Mouse (Mus musculus) heart, embryonic 15.5 days (tissue): Measurements from ENCODE around the gene Nek7. TPM values are rescaled to one million over a fixed set of nuclear protein-coding genes. Genes with fewer than 3 reads are reported as not detected.

Experiments used
- ATAC-seq: fragments of 200-750 bp; cut with Nextera tagmentation; replicated peaks from 2 replicates; pipeline ENCODE4 v1.8.0; 2017; ENCODE audit warnings: low read depth, moderate TSS enrichment; ENCODE audit not compliant: insufficient number of reproducible peaks, insufficient read depth, low FRiP score
- H3K27ac ChIP-seq: fragments of 300-500 bp; sonication (generic); 2 replicates; pipeline ENCODE4 v1.5.1; 2015; ENCODE audit warnings: mild to moderate bottlenecking, inconsistent platforms
- H3K27me3 ChIP-seq: fragments of 300-500 bp; sonication (generic); 2 replicates; pipeline ENCODE4 v1.6.1; 2015; ENCODE audit warnings: inconsistent platforms
- H3K36me3 ChIP-seq: fragments of 300-500 bp; sonication (generic); 2 replicates; pipeline ENCODE4 v1.6.1; 2015; ENCODE audit warnings: mild to moderate bottlenecking, inconsistent platforms
- H3K4me1 ChIP-seq: fragments of 300-500 bp; sonication (generic); replicated peaks from 2 replicates; pipeline ENCODE4 v1.6.1; 2015; ENCODE audit warnings: inconsistent platforms
- H3K4me2 ChIP-seq: fragments of 300-500 bp; sonication (generic); 2 replicates; pipeline ENCODE4 v1.6.1; 2015; ENCODE audit warnings: inconsistent platforms, mild to moderate bottlenecking, moderate library complexity
- H3K4me3 ChIP-seq: fragments of 300-500 bp; sonication (generic); 2 replicates; pipeline ENCODE4 v1.5.1; 2015; ENCODE audit warnings: mild to moderate bottlenecking, inconsistent platforms
- H3K9ac ChIP-seq: fragments of 300-500 bp; sonication (generic); 2 replicates; pipeline ENCODE4 v1.6.1; 2015; ENCODE audit warnings: mild to moderate bottlenecking, inconsistent platforms
- H3K9me3 ChIP-seq: fragments of 300-500 bp; sonication (generic); replicated peaks from 2 replicates; pipeline ENCODE4 v1.6.1; 2016; ENCODE audit warnings: inconsistent platforms
- WGBS: fragments of 180-500 bp; shearing (Covaris S2); methylation state at CpG from one replicate; pipeline ENCODE4 v1.1.7; 2015; ENCODE audit warnings: mixed read lengths; 5-methylcytosine and 5-hydroxymethylcytosine counted together
- polyA plus RNA-seq: library from polyadenylated mRNA; unstranded; fragments of >200 nt; fragmentation: Nextera tagmentation; extraction: Ambion mirVana; gene quantifications from 2 replicates; pipeline ENCODE4 v1.2.1, GENCODE M21; 2015

The Nek7 gene
- polyA plus RNA-seq, 1 experiment from 2014 or later = 44.4 TPM

- 0 out of 2 replicates have a peak overlapping the region, but pooled peaks have one; percentile 21 for H3K4me2 ChIP-seq
- H3K27ac ChIP-seq = peak overlapping the region; percentile 65
- peaks cover 30% of the 10 kb centered on the region for H3K4me1 ChIP-seq
- no peak overlapping the region for H3K4me3 ChIP-seq
- no peaks in the 10 kb centered on the region for H3K9me3 ChIP-seq
- H3K9ac ChIP-seq = no peak overlapping the region
- ATAC-seq = no peak
- no peaks in the 10 kb centered on the region for H3K27me3 ChIP-seq
- 57% methylated on average over 7 of the region's 7 CpGs for WGBS
- no peaks in the 10 kb centered on the region for H3K36me3 ChIP-seq
Observed at GRCm38 (mm10) chr1:138607862-138608261, 12.1 kb downstream of the Nek7 start.

GRCm38 (mm10) chr1:138606771-138607170 lies 13.2 kb downstream of the Nek7 start:
- Histone ChIP-seq H3K4me2 (no peak overlapping the region), H3K4me3 (no peak overlapping the region), H3K27ac (0 out of 2 replicates have a peak overlapping the region, but pooled peaks have one; percentile 16), H3K4me1 (peaks cover 30% of the 10 kb centered on the region), H3K27me3 (no peaks in the 10 kb centered on the region), H3K9ac (no peak overlapping the region), H3K36me3 (no peaks in the 10 kb centered on the region), H3K9me3 (no peaks in the 10 kb centered on the region)
- WGBS = 56% methylated on average over 8 of the region's 8 CpGs
- ATAC-seq = no peak

- H3K4me2 ChIP-seq = no peak overlapping the region
- no peaks in the 10 kb centered on the region for H3K36me3 ChIP-seq
- WGBS = 50% methylated on average over 2 of the region's 2 CpGs
- no peaks in the 10 kb centered on the region for H3K27me3 ChIP-seq
- no peak overlapping the region for H3K27ac ChIP-seq
- H3K4me1 ChIP-seq = peaks cover 30% of the 10 kb centered on the region
- H3K9me3 ChIP-seq = no peaks in the 10 kb centered on the region
- H3K4me3 ChIP-seq = no peak overlapping the region
- H3K9ac ChIP-seq = no peak overlapping the region
- ATAC-seq = no peak
Observed at GRCm38 (mm10) chr1:138604736-138605135, 15.2 kb downstream of the Nek7 start.

GRCm38 (mm10) chr1:138603974-138604373 lies 16.0 kb downstream of the Nek7 start:
- no peak overlapping the region for H3K4me3 ChIP-seq
- no peaks in the 10 kb centered on the region for H3K27me3 ChIP-seq
- peaks cover 24% of the 10 kb centered on the region for H3K4me1 ChIP-seq
- no peak overlapping the region for H3K27ac ChIP-seq
- no peak overlapping the region for H3K4me2 ChIP-seq
- no peaks in the 10 kb centered on the region for H3K36me3 ChIP-seq
- H3K9me3 ChIP-seq = no peaks in the 10 kb centered on the region
- ATAC-seq = no peak
- 97% methylated on average over 4 of the region's 4 CpGs for WGBS
- H3K9ac ChIP-seq = no peak overlapping the region

- no peak overlapping the region for H3K4me3 ChIP-seq
- no peaks in the 10 kb centered on the region for H3K36me3 ChIP-seq
- H3K27ac ChIP-seq = no peak overlapping the region
- H3K4me1 ChIP-seq = peaks cover 8% of the 10 kb centered on the region; the same call in 1 of the 2 replicates
- no peak overlapping the region for H3K4me2 ChIP-seq
- WGBS = 89% methylated on average over 11 of the region's 11 CpGs
- no peaks in the 10 kb centered on the region for H3K27me3 ChIP-seq
- no peaks in the 10 kb centered on the region for H3K9me3 ChIP-seq
- no peak for ATAC-seq
- H3K9ac ChIP-seq = no peak overlapping the region
Observed at GRCm38 (mm10) chr1:138598087-138598486, 21.9 kb downstream of the Nek7 start.

DNA sequence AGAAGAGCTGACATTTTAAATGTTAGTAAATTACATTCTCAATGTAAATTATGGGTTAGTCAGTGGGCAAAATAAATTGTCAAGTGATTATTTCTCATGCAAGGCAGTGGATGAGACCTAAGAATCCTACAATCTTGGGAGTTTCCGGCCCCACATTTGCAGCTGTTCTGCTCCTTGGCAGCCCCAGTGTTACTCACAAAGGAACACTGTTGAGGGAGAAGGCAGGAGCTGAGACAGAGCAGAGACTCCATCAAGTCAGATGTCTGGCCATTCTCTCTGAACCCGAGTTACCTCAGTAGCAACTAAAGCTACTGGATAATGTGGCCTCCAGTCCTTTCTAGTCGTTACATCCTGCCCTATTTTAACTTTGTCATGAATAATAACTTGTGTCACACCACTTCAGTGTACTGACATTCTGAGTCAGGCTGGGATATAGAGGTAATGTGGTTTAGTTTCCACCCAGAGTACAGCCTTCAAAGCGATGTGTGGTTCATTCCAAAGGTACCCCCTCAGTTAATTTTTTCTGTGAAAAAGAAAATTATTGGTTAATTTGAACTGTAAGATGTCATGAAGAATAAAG lies 23.7 kb downstream of the Nek7 start:
- H3K27ac ChIP-seq = no peak overlapping the region
- H3K27me3 ChIP-seq = no peaks in the 10 kb centered on the region
- 45% methylated on average over 4 of the region's 4 CpGs for WGBS

DNA sequence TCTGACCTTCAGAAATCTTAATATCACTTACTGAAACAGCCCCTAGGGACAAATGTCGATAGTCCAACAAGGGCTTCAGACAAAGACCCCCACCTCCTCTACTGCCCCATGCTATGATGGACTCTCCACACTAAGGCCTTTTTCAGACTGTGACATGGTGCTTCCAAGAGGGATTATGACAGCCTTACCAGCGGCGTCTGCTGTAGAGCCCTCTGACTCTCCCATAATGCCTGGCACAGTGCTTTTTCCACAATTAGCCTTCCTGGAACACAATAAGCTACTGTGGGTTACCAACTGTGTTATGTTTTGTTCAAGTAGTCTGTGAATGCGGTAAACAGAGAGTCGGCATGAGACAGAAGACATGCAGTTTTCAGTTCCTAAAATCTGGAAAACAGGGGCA lies 25.0 kb downstream of the Nek7 start:
- Histone ChIP-seq H3K9me3 (no peaks in the 10 kb centered on the region), H3K9ac (no peak overlapping the region), H3K4me1 (peaks cover 8% of the 10 kb centered on the region; the same call in 1 of the 2 replicates), H3K27me3 (no peaks in the 10 kb centered on the region), H3K4me2 (no peak overlapping the region), H3K27ac (no peak overlapping the region), H3K4me3 (no peak overlapping the region), H3K36me3 (no peaks in the 10 kb centered on the region)
- no peak for ATAC-seq
- 81% methylated on average over 5 of the region's 5 CpGs for WGBS

More for the DNA sequence above, 23.7 kb downstream of the Nek7 start:
- no peak for ATAC-seq
- Histone ChIP-seq H3K4me1 (peaks cover 8% of the 10 kb centered on the region; the same call in 1 of the 2 replicates), H3K9ac (no peak overlapping the region), H3K9me3 (no peaks in the 10 kb centered on the region), H3K36me3 (no peaks in the 10 kb centered on the region), H3K4me3 (no peak overlapping the region), H3K4me2 (no peak overlapping the region)

- no peak overlapping the region for H3K4me3 ChIP-seq
- no peaks in the 10 kb centered on the region for H3K36me3 ChIP-seq
- peaks cover 8% of the 10 kb centered on the region; the same call in 1 of the 2 replicates for H3K4me1 ChIP-seq
- no peak overlapping the region for H3K9ac ChIP-seq
- ATAC-seq = no peak
- 79% methylated on average over 5 of the region's 5 CpGs for WGBS
- no peak overlapping the region for H3K4me2 ChIP-seq
- no peak overlapping the region for H3K27ac ChIP-seq
- no peaks in the 10 kb centered on the region for H3K27me3 ChIP-seq
- H3K9me3 ChIP-seq = no peaks in the 10 kb centered on the region
Observed at GRCm38 (mm10) chr1:138593922-138594321, 26.0 kb downstream of the Nek7 start.

- 75% methylated on average over 4 of the region's 4 CpGs for WGBS
- Histone ChIP-seq H3K36me3 (no peaks in the 10 kb centered on the region), H3K27ac (no peak overlapping the region), H3K4me2 (no peak overlapping the region), H3K27me3 (no peaks in the 10 kb centered on the region), H3K9me3 (no peaks in the 10 kb centered on the region), H3K4me3 (no peak overlapping the region), H3K4me1 (peaks cover 8% of the 10 kb centered on the region; the same call in 1 of the 2 replicates), H3K9ac (no peak overlapping the region)
- no peak for ATAC-seq
Observed at GRCm38 (mm10) chr1:138592466-138592865, 27.5 kb downstream of the Nek7 start.

DNA sequence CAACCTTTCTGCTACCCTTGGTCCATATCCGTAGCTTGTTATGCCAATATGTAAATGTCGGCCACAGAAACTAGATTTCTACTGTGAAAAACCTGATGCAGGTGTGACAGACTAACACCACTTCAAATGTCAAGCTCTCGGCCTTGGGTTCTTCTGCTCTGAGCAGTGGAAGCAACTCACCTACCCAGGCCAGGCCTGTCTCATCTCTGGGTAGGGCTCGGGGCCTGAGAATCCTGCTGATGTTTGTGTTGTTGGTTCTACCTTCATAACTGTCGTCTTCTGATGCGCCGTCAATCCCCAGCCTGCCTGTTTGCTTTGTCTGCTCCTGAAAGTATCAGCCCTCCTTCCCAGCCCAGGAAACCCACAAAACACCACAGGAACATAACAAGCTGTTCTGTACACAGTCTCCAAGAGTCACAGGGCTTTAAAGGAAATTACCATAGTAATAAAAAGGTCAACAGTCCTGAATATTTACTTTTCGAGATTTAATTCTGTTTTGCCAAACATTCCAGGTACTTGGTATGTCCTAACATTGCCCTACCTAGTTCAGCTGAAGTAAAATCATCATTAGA lies 29.4 kb downstream of the Nek7 start:
- H3K27ac ChIP-seq = no peak overlapping the region
- ATAC-seq = no peak
- H3K27me3 ChIP-seq = no peaks in the 10 kb centered on the region
- no peak overlapping the region for H3K9ac ChIP-seq
- no peaks in the 10 kb centered on the region; the same call in 1 of the 2 replicates for H3K4me1 ChIP-seq
- 87% methylated on average over 8 of the region's 8 CpGs for WGBS
- no peak overlapping the region for H3K4me2 ChIP-seq
- no peak overlapping the region for H3K4me3 ChIP-seq
- H3K36me3 ChIP-seq = no peaks in the 10 kb centered on the region
- no peaks in the 10 kb centered on the region for H3K9me3 ChIP-seq

DNA sequence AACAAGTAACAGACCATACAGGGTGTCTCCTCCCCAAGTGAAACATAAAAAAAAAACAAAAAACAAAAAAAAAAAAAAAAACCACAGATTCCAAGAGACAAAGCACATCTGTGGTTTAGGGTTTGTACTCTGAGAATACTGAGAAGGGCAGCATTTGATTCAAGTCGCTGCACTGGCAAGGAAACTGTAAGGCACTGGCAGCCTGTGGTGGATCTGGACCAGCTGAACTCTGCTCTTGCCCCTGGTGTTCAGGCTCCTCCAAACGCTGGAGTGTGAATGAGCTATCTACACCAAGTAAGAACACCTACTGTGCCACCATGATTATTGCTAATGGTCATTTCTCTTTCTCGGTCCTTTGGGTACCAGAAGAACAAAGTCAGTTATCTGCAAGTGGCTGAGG lies 30.8 kb downstream of the Nek7 start:
- Histone ChIP-seq H3K9me3 (no peaks in the 10 kb centered on the region), H3K27ac (no peak overlapping the region), H3K4me1 (no peaks in the 10 kb centered on the region; the same call in 1 of the 2 replicates), H3K4me2 (no peak overlapping the region), H3K36me3 (no peaks in the 10 kb centered on the region), H3K9ac (no peak overlapping the region), H3K27me3 (no peaks in the 10 kb centered on the region), H3K4me3 (no peak overlapping the region)
- WGBS = 55% methylated on average over 3 of the region's 3 CpGs
- ATAC-seq = no peak

DNA sequence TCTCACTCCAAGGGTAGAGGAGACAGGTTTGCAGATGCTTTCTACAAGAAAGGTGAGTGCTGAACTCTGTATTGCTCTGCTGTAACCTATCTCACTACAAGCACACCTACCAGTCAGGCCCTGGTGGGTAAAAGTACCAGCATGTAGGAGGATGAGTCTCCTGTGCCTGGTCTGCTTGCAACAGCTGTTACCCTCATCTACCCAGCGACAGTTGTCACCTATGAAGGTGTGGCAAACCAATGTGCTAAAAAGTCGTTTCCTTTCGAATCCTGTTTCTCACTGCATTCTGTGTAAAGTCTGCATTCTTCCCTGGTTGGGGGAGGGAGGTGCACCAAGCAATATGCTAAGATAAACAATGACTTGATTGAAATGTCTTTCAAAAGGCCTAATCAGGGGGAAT lies 32.1 kb downstream of the Nek7 start:
- WGBS = 51% methylated on average over 3 of the region's 3 CpGs
- no peak overlapping the region for H3K27ac ChIP-seq
- peaks cover under 1% of the 10 kb centered on the region; the same call in 1 of the 2 replicates for H3K4me1 ChIP-seq
- H3K27me3 ChIP-seq = no peaks in the 10 kb centered on the region
- H3K4me3 ChIP-seq = no peak overlapping the region
- no peak for ATAC-seq
- no peaks in the 10 kb centered on the region for H3K36me3 ChIP-seq
- no peaks in the 10 kb centered on the region for H3K9me3 ChIP-seq
- no peak overlapping the region for H3K9ac ChIP-seq
- H3K4me2 ChIP-seq = no peak overlapping the region
